Mouse (Mus musculus) C2C12 (cell line): ENCODE data around the gene Nol7.

Experiments used
- CEBPB ChIP-seq: IDR thresholded peaks from one replicate; pipeline ENCODE4 v1.6.1; 2011; ENCODE audit warnings: low read depth, mild to moderate bottlenecking, control low read depth, moderate library complexity
- CTCF ChIP-seq: IDR thresholded peaks from one replicate; pipeline ENCODE4 v1.5.1; 2011; ENCODE audit not compliant: control insufficient read depth, insufficient read depth, insufficient read length
- MYOD1 ChIP-seq: IDR thresholded peaks from one replicate; pipeline ENCODE4 v1.6.1; 2011; ENCODE audit warnings: low read depth; ENCODE audit not compliant: control insufficient read depth, insufficient read length
- MYOG ChIP-seq: IDR thresholded peaks from one replicate; pipeline ENCODE4 v1.6.1; 2011; ENCODE audit not compliant: control insufficient read depth, insufficient read length; ENCODE audit errors: extremely low read depth
- USF1 ChIP-seq: IDR thresholded peaks from one replicate; pipeline ENCODE4 v1.6.1; 2011; ENCODE audit warnings: low read depth, mild to moderate bottlenecking, control low read depth, moderate library complexity

DNA sequence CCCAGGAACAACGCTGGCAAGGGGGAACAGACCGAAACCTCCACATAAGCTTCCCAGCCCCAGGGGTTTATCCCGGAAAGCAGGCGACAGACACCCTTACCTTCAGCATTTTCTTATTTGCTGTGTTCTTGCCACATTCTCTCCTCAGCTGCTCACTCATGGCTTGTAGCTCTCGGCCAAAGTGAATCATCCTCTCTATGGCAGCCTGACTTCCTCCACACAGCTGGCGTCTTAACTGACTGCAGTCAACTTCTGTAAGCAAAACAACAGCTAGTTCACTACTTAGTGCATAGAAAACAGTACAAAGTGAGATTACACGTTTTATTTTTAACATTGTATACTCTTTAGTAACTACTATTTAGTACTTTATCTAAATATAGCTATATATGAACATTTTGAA is 14.1 kb downstream of the Nol7 start:
- TF ChIP-seq CTCF (no peak), CEBPB (no peak), MYOG (no peak), USF1 (no peak), MYOD1 (no peak)
